Mouse (Mus musculus) cerebellum, adult 18-20 months (tissue): ENCODE results near the gene Tnik.

Source experiments
- DNase-seq, 2 experiments: peaks; one replicate each; pipeline ENCODE4 v3.0.0; 2021

The Tnik gene

GRCm38 (mm10) chr3:28358391-28358790, 95.4 kb downstream of the Tnik start:
- no peak for DNase-seq

DNA sequence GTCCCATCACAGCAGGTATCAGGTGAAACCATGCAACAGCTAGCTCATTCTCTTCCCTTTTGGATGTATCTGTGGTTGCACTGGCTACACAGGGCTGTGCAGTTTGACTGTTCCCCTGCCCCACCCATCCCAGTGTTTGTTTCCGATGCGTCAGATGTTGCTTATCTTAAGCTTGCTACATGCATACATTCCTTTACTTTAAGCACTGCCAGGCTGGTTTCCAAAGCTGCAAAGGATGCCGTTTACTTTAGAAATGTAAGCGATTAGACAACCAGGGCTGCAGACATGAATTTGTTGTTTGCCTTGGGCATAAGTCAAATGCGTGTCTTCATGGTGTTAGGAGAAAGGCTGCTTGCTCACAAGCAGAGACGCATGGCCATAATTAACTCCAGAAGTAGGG, 96.1 kb downstream of the Tnik start:
- DNase-seq: no peak

- no peak for DNase-seq
Observed at GRCm38 (mm10) chr3:28361056-28361455, 98.0 kb downstream of the Tnik start.

DNA sequence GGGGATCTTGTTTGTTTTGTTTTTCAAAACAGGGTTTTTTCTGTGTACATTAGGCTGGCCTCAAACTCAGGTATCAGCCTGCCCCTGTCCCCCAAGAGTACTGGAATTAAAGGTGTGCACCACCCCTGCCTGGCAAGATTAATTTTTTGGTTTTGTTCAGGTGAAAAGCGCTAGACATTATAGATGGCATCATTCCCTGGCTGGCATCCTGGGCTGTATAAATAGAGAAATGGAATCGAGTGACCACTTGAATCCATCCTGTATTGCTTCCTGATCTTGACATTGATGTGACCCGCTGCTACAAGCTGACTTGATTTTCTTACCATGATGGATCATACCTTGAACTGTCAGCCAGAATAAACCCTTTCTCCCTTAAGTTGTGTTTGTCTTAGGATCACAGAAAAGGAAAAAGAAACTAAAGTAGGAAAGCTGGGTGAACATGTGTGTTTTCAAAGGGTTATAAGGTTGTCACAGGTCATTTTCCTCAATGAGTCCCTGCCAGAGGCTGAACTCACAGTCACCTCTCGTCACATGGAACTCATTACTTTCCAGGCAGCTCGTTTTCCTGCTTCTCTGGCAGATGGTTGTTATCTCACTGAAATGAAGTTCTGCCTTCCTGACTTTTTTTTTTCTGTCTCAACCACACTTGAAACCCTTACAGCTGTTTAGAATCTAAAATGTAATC, 100.6 kb downstream of the Tnik start:
- no peak for DNase-seq

GRCm38 (mm10) chr3:28368746-28369145, 105.7 kb downstream of the Tnik start:
- no peak for DNase-seq

GRCm38 (mm10) chr3:28369266-28369665, 106.3 kb downstream of the Tnik start:
- no peak for DNase-seq

GRCm38 (mm10) chr3:28369698-28370097, 106.7 kb downstream of the Tnik start:
- DNase-seq: peak; percentile 47 to 59

DNA sequence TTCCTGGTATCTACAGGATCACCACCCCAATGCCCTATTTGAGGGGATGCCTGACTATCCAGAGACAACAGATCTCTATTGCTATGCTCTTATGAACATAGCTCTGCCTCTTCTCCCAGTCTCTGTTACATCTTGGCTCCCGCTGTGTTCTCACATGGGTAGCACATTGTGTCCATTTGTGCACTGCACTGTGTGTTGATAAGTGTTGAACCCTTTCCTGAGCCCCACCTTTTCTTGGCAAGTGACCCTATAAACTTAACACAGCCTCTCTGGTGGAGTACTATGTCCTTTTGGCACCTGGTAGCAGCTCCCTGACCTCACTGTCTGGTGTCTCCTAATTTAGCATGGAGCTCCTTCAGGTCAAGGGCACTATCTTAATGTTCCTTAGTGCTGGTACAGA, 108.6 kb downstream of the Tnik start:
- DNase-seq: no peak

DNA sequence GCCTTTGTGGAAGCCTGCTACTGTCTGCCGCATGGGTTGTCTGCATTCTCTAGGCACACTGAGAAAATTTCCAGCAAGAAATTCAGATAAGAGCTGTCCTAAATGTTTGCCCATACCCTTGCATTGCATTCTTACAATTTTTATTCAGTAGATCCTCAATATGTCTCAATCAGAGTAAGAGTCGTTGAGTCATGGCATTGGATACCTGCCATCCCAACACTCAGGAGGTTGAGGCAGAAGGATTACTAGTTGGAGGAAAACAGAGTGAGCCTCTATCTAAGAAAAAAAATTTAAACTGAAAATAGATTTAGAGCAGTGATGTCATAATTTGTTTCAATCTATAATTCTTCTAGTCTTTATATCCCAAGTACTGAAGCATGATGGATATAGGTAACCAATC, 109.4 kb downstream of the Tnik start:
- no peak for DNase-seq

- DNase-seq: no peak
Observed at GRCm38 (mm10) chr3:28374738-28375510, 111.9 kb downstream of the Tnik start.

GRCm38 (mm10) chr3:28380224-28380623, 117.2 kb downstream of the Tnik start:
- no peak for DNase-seq

- peak in 1 of 2 experiments; percentile 45 for DNase-seq
Observed at GRCm38 (mm10) chr3:28383526-28384126, 120.6 kb downstream of the Tnik start.

- no peak for DNase-seq
Observed at GRCm38 (mm10) chr3:28385199-28385975, 122.4 kb downstream of the Tnik start.

DNA sequence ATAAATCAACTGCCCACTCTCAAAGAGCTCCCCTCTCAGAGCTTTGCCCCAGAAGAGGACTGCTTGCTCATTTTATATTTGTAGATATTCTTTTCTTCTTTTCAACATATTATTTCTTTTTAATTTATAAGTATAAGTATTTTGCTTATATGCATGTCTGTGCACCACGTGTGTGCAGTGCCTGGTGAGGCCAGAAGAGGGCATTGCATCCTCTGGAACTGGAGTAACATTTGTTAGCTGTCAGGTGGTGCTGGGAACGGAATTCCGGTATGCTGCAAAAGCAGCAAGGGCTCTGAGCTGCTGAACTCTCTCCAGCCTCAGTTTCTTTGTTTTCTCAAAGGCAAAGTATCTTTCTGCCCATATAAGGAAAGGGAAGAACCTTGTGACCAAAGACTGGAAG, 125.5 kb downstream of the Tnik start:
- DNase-seq: no peak

- DNase-seq: peak in 1 of 2 experiments; percentile 40
Observed at GRCm38 (mm10) chr3:28390183-28390582, 127.2 kb downstream of the Tnik start.

- DNase-seq: no peak
Observed at GRCm38 (mm10) chr3:28392542-28392941, 129.5 kb downstream of the Tnik start.

GRCm38 (mm10) chr3:28398781-28399180, 135.8 kb downstream of the Tnik start:
- no peak for DNase-seq

DNA sequence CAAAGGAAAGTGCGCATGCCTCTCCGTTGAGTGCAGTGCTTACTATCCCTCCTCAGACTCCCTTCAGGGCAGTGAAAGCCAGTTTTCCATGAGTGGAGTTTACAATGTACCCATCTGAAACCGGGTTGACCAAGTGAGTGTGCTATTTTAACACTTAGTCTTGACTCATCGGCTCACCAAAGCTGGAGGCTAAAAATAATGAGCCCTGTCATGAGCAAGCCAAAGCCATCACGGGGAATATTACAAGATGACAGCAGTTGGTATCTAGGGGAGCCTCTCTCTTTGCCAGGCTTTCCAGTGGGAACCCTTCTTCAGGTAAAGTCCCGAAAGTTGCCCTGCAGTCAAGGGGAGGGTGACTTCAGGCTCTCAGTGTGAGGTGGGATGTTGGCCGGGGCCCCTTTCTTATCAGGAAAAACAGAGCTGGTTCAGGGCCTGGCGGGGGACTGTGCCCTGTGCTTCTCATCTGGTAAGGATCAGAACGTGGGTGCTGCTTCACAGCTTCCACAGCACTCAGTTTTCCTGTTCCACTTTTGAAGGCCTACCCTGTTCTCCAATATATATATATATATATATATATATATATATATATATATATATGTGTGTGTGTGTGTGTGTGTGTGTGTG, 136.7 kb downstream of the Tnik start:
- peak in 1 of 2 experiments; percentile 42 for DNase-seq

DNA sequence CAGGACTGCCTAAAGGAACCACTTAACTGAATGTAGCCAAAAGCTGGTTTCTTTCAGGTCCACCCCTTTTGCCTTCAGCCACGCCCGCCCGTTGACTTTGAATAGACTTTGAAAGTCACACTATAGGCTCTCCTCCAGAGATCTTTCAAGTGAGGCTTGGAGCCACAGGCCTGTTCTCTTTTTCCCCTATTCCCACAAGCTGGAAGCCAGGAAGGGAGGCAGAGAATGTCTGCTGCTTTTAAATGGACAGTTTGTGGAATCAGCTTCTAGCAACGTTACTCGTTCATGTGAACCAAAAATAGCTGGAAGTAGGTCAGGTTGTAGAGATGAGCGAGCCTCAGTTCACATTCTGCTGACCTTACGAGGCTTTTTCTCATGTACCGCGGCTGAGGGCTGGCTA, 138.3 kb downstream of the Tnik start:
- peak; percentile 32 to 37 for DNase-seq

DNA sequence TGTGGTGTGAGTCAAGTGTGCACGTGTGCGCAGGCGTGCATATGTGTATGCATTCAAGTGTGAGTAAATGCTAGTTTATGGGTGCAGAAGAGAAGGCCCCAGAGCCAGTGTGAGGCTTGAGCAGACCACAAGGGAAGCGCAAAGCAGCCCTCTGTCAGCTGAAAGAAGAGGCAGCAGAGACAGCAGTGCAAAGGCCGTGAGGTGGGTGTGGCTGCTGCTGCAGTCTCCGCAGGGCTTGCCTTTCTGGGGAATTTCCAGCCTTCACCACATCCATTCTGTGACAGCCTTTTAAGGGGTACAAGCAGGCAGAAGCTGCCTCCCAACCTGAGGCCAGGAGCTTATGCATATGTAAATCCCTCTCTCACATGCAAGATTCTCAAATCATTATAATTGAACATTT, 139.2 kb downstream of the Tnik start:
- peak in 1 of 2 experiments; percentile 31 for DNase-seq

DNA sequence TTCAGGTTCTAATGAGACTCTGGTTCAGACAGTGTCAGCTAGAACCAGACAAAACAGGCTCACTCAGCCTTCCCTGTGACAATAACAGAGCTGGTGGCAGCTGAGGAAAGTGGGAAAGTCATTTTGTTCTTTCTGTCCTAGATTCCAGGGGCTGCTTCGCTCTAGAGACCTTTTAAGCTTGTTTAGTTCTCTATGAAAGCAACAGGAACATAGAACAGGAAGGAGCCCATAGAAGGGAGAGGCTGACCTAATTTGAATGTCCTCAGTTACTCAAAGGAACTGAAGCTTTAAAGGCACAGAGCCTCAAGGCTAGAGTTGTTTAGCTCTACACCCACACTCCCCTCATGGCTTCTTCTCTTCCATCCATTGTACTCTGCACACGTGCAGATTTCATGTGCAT, 142.4 kb downstream of the Tnik start:
- no peak for DNase-seq

- peak; percentile 67 to 76 for DNase-seq
Observed at GRCm38 (mm10) chr3:28408859-28409459, 145.9 kb downstream of the Tnik start.
